Mouse (Mus musculus) subcutaneous adipose tissue, adult 2 months (tissue): ENCODE data around the gene Vmn2r30. TPM values are rescaled to one million over a fixed set of nuclear protein-coding genes. Genes with fewer than 3 reads are reported as not detected.

Source experiments
- polyA plus RNA-seq: library from polyadenylated mRNA; depleted of rRNA; stranded (reverse); fragments of >200 nt; gene quantifications from 2 replicates; pipeline ENCODE4 v1.2.3, GENCODE M21; 2012; ENCODE audit warnings: low replicate concordance; rRNA removed

Gene Vmn2r30
- not detected in 2 replicates for polyA plus RNA-seq

DNA sequence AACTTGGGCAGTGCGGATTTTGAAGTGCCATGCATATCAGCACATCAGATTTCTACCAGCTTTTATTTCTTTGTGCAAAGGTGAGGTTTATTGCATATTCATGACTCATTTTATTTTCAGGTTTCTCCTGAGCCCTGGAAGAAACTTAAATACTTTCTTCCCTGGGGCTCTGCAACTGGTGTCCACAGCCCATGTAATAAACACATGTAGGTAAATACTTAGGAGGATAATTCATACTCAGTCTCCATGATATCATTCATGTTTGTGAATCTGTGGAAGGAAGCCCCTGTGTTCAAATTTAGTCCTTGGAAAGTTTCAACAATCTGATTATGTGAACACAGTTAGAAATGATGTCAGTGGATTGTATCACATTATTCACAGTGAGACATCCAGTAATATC, at the start of gene Vmn2r30:
Vmn2r30 (minus strand) TSS at position 101 of the 400 bp plus-strand sequence.

DNA sequence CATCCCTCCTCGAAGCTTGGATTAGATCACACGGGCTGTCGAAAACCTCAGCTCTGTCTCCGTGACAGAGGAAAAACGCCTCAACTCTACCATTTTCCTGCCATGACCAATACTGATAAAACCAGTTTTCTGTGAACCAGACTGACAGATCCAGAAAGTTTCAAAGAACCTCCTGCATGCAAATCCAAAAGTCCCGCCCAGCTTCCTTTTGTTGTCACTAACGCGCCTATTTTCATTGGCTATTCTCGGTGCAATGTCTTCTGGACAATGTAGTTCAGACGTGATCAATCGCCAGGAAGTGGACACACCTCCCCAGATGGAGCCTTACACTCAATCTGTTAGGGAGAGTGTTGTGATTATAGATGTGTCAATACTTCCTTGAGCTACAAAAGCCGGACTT, 37.0 kb upstream of the Vmn2r30 start, which contains the start of gene Gm45783:
Gm45783 (minus strand) TSS at position 143 of the 400 bp plus-strand sequence.

DNA sequence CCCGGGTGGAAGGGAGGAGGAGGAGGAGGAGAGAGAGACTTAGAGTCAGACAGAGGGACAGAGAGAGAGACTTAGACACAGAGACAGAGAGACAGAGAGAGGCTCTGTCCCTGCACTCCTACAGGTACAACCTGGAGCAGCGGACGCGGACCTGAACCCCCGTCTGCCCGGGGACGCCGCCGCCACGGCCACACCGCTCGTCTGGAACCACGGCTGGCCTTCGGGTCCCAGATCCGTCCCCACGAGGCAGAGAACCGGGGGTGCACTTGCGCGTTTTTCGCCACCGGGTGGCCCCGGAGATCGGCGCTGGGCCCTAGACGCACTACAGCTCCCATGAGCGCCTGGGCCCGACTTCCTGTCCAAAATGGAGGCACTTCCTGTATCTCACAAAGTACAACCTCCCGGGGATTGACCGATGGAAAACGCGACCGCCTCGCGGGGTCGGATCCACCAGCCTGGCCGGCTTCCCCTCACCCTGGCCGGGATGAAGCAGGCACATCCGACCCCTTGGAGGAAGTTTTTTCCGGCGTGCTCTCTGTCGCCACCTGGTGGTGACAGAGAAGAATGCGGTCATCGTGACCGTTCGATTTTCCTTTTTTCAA, 59.3 kb downstream of the Vmn2r30 start, which contains the start of gene Gm45844:
Gm45844 (minus strand) TSS at position 324 of the 602 bp plus-strand sequence.

Other genes with a start within 250 kb of the Vmn2r30 start
- 6.7 and 10.6 TPM in 2 replicates for gene Zfp954, start 216.1 kb downstream of the Vmn2r30 start, polyA plus RNA-seq
- gene Zfp773, start 200.9 kb downstream of the Vmn2r30 start, polyA plus RNA-seq = 0.09 and 0.35 TPM in 2 replicates
- 0.40 and 1.1 TPM in 2 replicates for gene Zfp418, start 166.3 kb downstream of the Vmn2r30 start, polyA plus RNA-seq
- gene Zfp772, start 127.6 kb downstream of the Vmn2r30 start, polyA plus RNA-seq = 2.2 and 4.1 TPM in 2 replicates
- gene Vmn2r29, start 90.3 kb downstream of the Vmn2r30 start, polyA plus RNA-seq = 0.59 and 0.63 TPM in 2 replicates
- gene Gm45844, start 59.3 kb downstream of the Vmn2r30 start, polyA plus RNA-seq = 0.93 and 3.6 TPM in 2 replicates
- gene Clcn4, start 36.8 kb downstream of the Vmn2r30 start, polyA plus RNA-seq = 28.6 and 41.7 TPM in 2 replicates
- gene Gm45783, start 37.0 kb upstream of the Vmn2r30 start, polyA plus RNA-seq = not detected in 2 replicates
- not detected in 2 replicates for gene Vmn2r31, start 62.1 kb upstream of the Vmn2r30 start, polyA plus RNA-seq
- not detected in 2 replicates for gene Vmn2r32, start 142.4 kb upstream of the Vmn2r30 start, polyA plus RNA-seq
- gene Vmn2r33, start 229.2 kb upstream of the Vmn2r30 start, polyA plus RNA-seq = not detected in 2 replicates